Mouse (Mus musculus): ENCODE measurements around the gene Mcoln2. TPM values are rescaled to one million over a fixed set of nuclear protein-coding genes. Genes with fewer than 3 reads are reported as not detected.

Mcoln2 gene
- polyA plus RNA-seq, 1 experiment from 2014 or later, result 0.18 TPM

DNA sequence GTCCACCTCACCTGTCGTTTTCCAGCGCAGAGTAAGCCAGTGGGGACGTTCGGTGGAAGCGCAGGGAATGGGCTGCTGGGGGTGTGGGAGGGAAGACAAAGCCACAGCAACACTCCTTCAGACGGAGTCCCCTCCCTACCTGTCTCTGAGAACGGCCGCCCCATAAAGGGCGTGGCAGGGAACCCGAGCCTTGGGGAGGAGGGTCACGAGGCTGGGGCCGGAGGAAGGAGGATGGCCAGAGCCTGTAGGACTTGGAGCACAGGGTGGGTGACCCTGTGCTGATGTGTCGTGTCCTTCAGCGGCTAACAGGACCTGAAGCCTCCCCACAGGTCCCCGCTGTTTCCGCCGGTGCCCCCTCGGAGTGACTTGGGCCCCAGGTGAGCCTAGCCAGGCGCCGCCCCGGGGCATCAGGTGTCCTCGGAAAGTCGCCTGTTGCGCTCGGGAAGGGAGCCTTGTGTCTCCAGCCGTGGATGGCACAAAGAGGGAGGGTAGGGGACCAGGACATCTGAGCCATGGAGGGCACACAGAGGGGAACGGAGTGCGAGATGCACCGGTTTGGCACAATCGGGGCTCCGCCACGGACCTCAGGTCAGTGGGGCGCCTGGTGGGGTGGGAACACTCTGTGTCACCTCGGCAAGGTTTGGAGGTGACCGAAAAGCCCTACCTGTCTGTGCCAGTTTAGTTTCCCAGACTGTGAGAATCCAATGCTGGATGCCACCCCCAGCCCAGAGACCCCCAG, 32.2 kb upstream of the Mcoln2 start, which contains the start of gene Mcoln3:
TSS of gene Mcoln3 (plus strand) at position 193 of the 739 bp plus-strand sequence.
- H3K4me1 ChIP-seq (ENCODE audit: control insufficient read depth, insufficient read depth, low read length), result peaks cover 7% of the 10 kb centered on the region
- H3K27me3 ChIP-seq (ENCODE audit: control insufficient read depth, insufficient read depth, low read depth, low read length), result peaks cover 8% of the 10 kb centered on the region
- H3K36me3 ChIP-seq (ENCODE audit: control insufficient read depth, insufficient read depth, low read length), result no peaks in the 10 kb centered on the region
- H3K4me3 ChIP-seq (ENCODE audit: low read depth, low read length), result no peak within 1 kb of the TSS
- ATAC-seq, result no peak; the same call in 1 of the 2 replicates
- H3K4me2 ChIP-seq (ENCODE audit: low read length), result peak within 1 kb of the TSS; percentile 35
- H3K9me3 ChIP-seq (replicated peaks; ENCODE audit: control insufficient read depth, low read length, poor library complexity, severe bottlenecking), result no peaks in the 10 kb centered on the region
- H3K27ac ChIP-seq (ENCODE audit: low read length), result no peak within 1 kb of the TSS
- H3K9ac ChIP-seq (ENCODE audit: low read depth, low read length), result no peak within 1 kb of the TSS
- WGBS, result 12% methylated on average over 35 of the region's 35 CpGs

DNA sequence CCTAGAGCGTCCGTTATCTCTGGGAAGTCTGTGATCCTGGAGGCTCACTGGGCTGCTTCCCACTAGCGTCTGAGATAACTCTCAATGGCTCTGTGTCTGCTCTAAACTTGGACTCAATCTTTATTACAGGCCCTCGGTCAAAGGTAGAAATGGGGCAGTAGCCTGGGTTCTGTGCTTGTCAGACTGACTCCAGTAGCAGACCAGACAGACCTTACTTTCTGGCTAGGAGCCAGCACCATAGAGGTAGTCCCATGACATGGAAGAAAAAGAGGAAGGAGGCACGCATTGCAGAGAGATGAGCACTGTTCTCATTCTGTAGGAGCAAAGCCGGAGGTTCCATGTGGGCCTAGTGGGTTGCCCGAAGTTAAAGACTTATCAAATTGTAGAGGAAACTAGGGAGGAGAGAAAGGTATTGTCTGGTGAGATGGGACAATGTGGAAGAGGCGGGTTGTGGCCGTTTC, 31.6 kb upstream of the Mcoln2 start:
- peaks cover 7% of the 10 kb centered on the region for H3K4me1 ChIP-seq (ENCODE audit: control insufficient read depth, insufficient read depth, low read length)
- no peak overlapping the region for H3K9ac ChIP-seq (ENCODE audit: low read depth, low read length)
- no peak overlapping the region for H3K27ac ChIP-seq (ENCODE audit: low read length)
- H3K27me3 ChIP-seq (ENCODE audit: control insufficient read depth, insufficient read depth, low read depth, low read length), result peaks cover 8% of the 10 kb centered on the region
- no peak overlapping the region for H3K4me2 ChIP-seq (ENCODE audit: low read length)
- no peak overlapping the region for H3K4me3 ChIP-seq (ENCODE audit: low read depth, low read length)
- H3K9me3 ChIP-seq (replicated peaks; ENCODE audit: control insufficient read depth, low read length, poor library complexity, severe bottlenecking), result no peaks in the 10 kb centered on the region
- WGBS, result 66% methylated on average over 9 of the region's 9 CpGs
- no peak for ATAC-seq
- H3K36me3 ChIP-seq (ENCODE audit: control insufficient read depth, insufficient read depth, low read length), result no peaks in the 10 kb centered on the region

DNA sequence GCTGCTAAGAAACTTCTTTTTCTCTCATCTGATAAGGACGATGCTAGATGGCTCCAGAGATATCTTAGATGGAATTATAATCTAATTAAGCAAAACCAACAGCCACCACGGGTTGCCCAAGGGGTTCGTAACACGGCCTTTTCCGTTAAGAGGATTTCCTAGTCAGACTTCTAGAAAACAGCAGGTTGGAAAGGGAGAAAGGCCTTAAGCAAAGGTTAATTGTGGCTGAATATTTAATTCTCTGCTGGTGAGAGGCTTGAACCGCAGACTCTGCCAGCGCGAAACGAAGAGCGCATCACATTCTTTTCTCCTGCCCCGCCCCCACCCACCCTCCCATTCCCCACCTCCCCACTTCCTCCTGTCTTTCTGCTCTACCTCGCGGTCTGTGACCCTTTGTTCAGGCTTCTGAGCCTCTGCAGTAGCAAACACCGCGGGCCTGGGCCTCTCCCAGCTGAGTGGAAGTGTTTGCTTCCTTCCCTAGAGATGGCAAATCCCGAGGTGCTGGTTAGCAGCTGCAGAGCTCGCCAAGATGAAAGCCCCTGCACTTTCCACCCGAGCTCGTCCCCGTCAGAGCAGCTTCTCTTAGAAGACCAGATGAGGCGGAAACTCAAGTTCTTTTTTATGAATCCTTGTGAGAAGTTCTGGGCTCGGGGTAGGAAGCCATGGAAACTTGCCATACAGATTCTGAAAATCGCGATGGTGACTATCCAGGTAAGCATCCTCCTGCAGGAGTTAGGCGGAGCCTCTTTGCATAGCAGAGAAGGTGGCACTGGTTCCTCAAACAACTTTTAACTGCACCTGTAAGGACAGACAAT, 28.1 kb upstream of the Mcoln2 start:
- Histone ChIP-seq H3K9ac (ENCODE audit: low read depth, low read length) (peak overlapping the region; percentile 16; the same call in 1 of the 2 replicates), H3K36me3 (ENCODE audit: control insufficient read depth, insufficient read depth, low read length) (no peaks in the 10 kb centered on the region), H3K27me3 (ENCODE audit: control insufficient read depth, insufficient read depth, low read depth, low read length) (peaks cover 8% of the 10 kb centered on the region), H3K9me3 (replicated peaks; ENCODE audit: control insufficient read depth, low read length, poor library complexity, severe bottlenecking) (no peaks in the 10 kb centered on the region), H3K4me1 (ENCODE audit: control insufficient read depth, insufficient read depth, low read length) (peaks cover 7% of the 10 kb centered on the region), H3K4me3 (ENCODE audit: low read depth, low read length) (peak overlapping the region; percentile 20; the same call in 1 of the 2 replicates), H3K4me2 (ENCODE audit: low read length) (peak overlapping the region; percentile 45), H3K27ac (ENCODE audit: low read length) (no peak overlapping the region)
- ATAC-seq, result no peak
- 6% methylated on average over 25 of the region's 25 CpGs for WGBS

DNA sequence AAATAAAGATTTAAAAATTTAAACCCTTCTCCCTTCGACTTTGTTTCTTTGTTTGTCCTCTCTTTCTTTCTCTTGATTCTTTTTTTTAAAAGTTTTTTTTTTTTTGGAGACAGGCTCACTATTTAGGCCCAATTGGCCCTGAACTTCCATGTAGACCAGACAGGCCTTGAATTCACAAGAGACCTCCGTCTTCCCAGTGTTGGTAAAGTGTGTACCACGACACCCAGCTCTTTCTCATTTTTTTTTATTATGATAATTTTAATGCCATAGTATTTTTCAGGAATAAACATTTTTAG, 27.6 kb upstream of the Mcoln2 start:
- 43% methylated on average over 3 of the region's 3 CpGs for WGBS

DNA sequence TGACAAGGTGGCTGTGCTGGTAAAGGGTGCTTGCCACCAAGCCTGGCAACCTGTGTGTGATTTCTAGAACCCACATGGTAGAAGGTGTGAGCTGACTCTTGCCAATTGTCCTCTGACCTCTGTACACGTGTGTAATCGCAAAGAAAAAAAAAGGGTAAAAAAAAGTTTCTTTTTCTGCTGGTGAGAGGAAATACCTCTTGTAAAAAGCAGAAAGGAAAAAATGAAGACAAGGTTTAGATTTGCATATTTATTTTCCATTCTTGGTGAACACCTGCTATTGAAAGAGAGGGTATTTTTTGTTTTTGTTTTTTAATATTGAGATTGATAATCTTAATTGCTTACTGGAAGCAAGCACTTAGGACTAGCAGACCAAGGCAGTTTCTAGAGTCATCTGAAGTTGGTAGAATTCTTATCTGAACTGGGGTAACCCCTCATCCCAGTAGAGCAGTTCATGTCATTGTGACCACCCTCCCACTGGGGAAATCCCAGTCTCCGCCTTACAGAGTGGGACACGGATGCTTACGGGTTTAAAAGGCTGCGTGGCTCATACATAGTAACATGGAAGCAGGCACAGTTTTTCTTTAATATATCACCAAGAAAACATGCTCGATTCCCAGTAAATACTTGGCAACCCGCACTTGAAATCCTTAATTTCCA, 26.7 kb upstream of the Mcoln2 start:
- Histone ChIP-seq H3K27ac (ENCODE audit: low read length) (no peak overlapping the region), H3K9ac (ENCODE audit: low read depth, low read length) (no peak overlapping the region), H3K36me3 (ENCODE audit: control insufficient read depth, insufficient read depth, low read length) (no peaks in the 10 kb centered on the region), H3K4me3 (ENCODE audit: low read depth, low read length) (no peak overlapping the region), H3K9me3 (replicated peaks; ENCODE audit: control insufficient read depth, low read length, poor library complexity, severe bottlenecking) (no peaks in the 10 kb centered on the region), H3K4me2 (ENCODE audit: low read length) (no peak overlapping the region), H3K27me3 (ENCODE audit: control insufficient read depth, insufficient read depth, low read depth, low read length) (peaks cover 1% of the 10 kb centered on the region), H3K4me1 (ENCODE audit: control insufficient read depth, insufficient read depth, low read length) (peaks cover 7% of the 10 kb centered on the region)
- WGBS, result 77% methylated on average over 8 of the region's 8 CpGs
- no peak for ATAC-seq

More for the DNA sequence above, 27.6 kb upstream of the Mcoln2 start:
- no peaks in the 10 kb centered on the region for H3K36me3 ChIP-seq (ENCODE audit: control insufficient read depth, insufficient read depth, low read length)
- no peak overlapping the region; the same call in 1 of the 2 replicates for H3K4me2 ChIP-seq (ENCODE audit: low read length)
- H3K27me3 ChIP-seq (ENCODE audit: control insufficient read depth, insufficient read depth, low read depth, low read length), result peaks cover 8% of the 10 kb centered on the region
- H3K4me3 ChIP-seq (ENCODE audit: low read depth, low read length), result no peak overlapping the region
- no peaks in the 10 kb centered on the region for H3K9me3 ChIP-seq (replicated peaks; ENCODE audit: control insufficient read depth, low read length, poor library complexity, severe bottlenecking)
- H3K27ac ChIP-seq (ENCODE audit: low read length), result no peak overlapping the region
- H3K4me1 ChIP-seq (ENCODE audit: control insufficient read depth, insufficient read depth, low read length), result peaks cover 7% of the 10 kb centered on the region
- ATAC-seq, result no peak
- no peak overlapping the region for H3K9ac ChIP-seq (ENCODE audit: low read depth, low read length)

DNA sequence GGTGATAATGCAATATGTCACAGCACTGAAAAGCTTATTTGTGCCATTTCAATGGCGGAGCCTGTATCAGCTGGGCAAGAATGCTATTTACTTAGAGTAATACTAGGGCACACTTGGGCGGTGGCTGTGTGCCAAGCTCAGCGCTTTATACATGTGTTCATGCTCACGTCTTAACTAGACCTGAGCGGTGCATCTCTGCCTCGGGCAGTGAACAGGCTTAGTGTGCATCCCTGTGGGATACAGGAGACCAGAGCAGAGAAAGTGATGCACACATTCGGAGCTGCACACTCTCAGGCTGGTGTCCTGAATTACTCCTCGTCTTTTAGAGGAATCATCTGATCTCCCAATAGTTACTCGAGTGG, 26.2 kb upstream of the Mcoln2 start:
- Histone ChIP-seq H3K4me1 (ENCODE audit: control insufficient read depth, insufficient read depth, low read length) (peaks cover 7% of the 10 kb centered on the region), H3K9ac (ENCODE audit: low read depth, low read length) (no peak overlapping the region), H3K36me3 (ENCODE audit: control insufficient read depth, insufficient read depth, low read length) (no peaks in the 10 kb centered on the region), H3K4me3 (ENCODE audit: low read depth, low read length) (no peak overlapping the region), H3K9me3 (replicated peaks; ENCODE audit: control insufficient read depth, low read length, poor library complexity, severe bottlenecking) (no peaks in the 10 kb centered on the region), H3K4me2 (ENCODE audit: low read length) (no peak overlapping the region), H3K27ac (ENCODE audit: low read length) (no peak overlapping the region), H3K27me3 (ENCODE audit: control insufficient read depth, insufficient read depth, low read depth, low read length) (no peaks in the 10 kb centered on the region)
- WGBS, result 57% methylated on average over 9 of the region's 9 CpGs
- no peak for ATAC-seq

DNA sequence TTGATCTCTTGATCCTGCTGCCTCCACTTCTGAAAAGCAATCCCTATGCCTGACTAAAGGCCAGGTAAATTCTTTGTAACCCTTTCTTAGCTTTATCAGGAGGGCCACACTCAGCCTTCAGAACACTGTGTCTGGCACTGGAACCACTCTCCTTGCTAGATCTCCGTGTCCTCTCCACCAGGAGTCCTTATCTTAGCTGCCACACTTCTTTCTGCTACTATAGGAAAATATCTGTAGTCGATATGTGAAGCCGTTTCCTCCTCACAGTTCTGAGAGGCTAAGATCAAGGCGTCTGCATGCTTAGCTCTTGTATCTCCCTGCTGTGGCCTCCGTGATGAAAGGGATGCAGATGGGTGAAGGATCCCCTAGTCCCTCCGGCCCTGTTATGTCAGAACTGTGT, 22.4 kb upstream of the Mcoln2 start:
- 63% methylated on average over 6 of the region's 6 CpGs for WGBS
- Histone ChIP-seq H3K9me3 (replicated peaks; ENCODE audit: control insufficient read depth, low read length, poor library complexity, severe bottlenecking) (no peaks in the 10 kb centered on the region), H3K9ac (ENCODE audit: low read depth, low read length) (no peak overlapping the region), H3K36me3 (ENCODE audit: control insufficient read depth, insufficient read depth, low read length) (no peaks in the 10 kb centered on the region), H3K4me1 (ENCODE audit: control insufficient read depth, insufficient read depth, low read length) (no peaks in the 10 kb centered on the region), H3K27ac (ENCODE audit: low read length) (no peak overlapping the region), H3K4me2 (ENCODE audit: low read length) (no peak overlapping the region), H3K4me3 (ENCODE audit: low read depth, low read length) (no peak overlapping the region), H3K27me3 (ENCODE audit: control insufficient read depth, insufficient read depth, low read depth, low read length) (no peaks in the 10 kb centered on the region)
- ATAC-seq, result no peak

DNA sequence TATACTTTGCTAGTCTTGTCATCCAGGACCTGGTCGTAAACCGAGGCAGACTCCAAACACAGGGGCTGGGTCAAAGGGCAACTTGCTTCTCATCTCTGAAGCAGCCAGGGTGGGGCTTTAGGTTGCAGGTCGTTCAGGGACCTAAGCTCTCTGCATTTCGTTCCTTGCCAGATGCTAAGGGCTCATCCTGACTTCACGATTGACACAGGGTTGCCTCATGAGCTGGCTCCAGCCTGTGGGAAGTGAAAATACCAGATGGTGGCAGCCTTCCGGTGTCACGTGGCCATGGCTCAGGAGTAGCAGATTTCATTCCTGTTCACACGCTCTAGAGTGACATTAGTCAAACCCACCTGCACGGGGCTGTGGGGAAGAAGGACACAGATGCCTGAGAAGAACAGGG, 14.8 kb upstream of the Mcoln2 start:
- WGBS, result 85% methylated on average over 9 of the region's 9 CpGs
- peaks cover 2% of the 10 kb centered on the region; the same call in 1 of the 2 replicates for H3K9me3 ChIP-seq (replicated peaks; ENCODE audit: control insufficient read depth, low read length, poor library complexity, severe bottlenecking)
- no peaks in the 10 kb centered on the region for H3K27me3 ChIP-seq (ENCODE audit: control insufficient read depth, insufficient read depth, low read depth, low read length)
- H3K4me3 ChIP-seq (ENCODE audit: low read depth, low read length), result no peak overlapping the region
- no peak for ATAC-seq
- no peaks in the 10 kb centered on the region for H3K4me1 ChIP-seq (ENCODE audit: control insufficient read depth, insufficient read depth, low read length)
- H3K4me2 ChIP-seq (ENCODE audit: low read length), result no peak overlapping the region
- H3K27ac ChIP-seq (ENCODE audit: low read length), result no peak overlapping the region
- H3K36me3 ChIP-seq (ENCODE audit: control insufficient read depth, insufficient read depth, low read length), result no peaks in the 10 kb centered on the region
- H3K9ac ChIP-seq (ENCODE audit: low read depth, low read length), result no peak overlapping the region

Data from midbrain, embryonic 16.5 days (tissue).